ENCODE assay signal across 8 mouse cellular contexts in genomic region chr5:43947330-43947977, GRCm38 (mm10). TPM values are rescaled to one million over a fixed set of nuclear protein-coding genes. Genes with fewer than 3 reads are reported as not detected.
DNase-seq lines count a peak whose midpoint lies in the region; ATAC-seq and TF ChIP-seq lines count a peak whose summit lies in the region.

No protein-coding gene starts in this region.

- H3K4me2 ChIP-seq in forebrain, embryonic 13.5 days, result peak overlapping the region; percentile 73
- H3K4me2 ChIP-seq in liver, embryonic 14.5 days (ENCODE audit: low read depth), result peak overlapping the region; percentile 67

- DNase-seq in B cell, adult 2 months, result peak; percentile 67 to 70
- DNase-seq in liver, embryonic 14.5 days (ENCODE audit: low read depth in 3 of 3, low spot score in 3 of 3), result no peak
- DNase-seq in spleen, postnatal 36 days (ENCODE audit: low spot score in 2 of 2), result peak; percentile 45 to 65
- DNase-seq in adrenal gland, postnatal 36 days, result no peak
- DNase-seq in adrenal gland, adult (ENCODE audit: inconsistent age in 2 of 2, low spot score in 1 of 2), result no peak
- no peak for DNase-seq in ovary, postnatal 10 days (ENCODE audit: low spot score)

- no peak overlapping the region for H3K27ac ChIP-seq in forebrain, embryonic 13.5 days
- no peak overlapping the region for H3K27ac ChIP-seq in liver, embryonic 14.5 days

- H3K4me3 ChIP-seq in forebrain, embryonic 13.5 days, result no peak overlapping the region
- H3K4me3 ChIP-seq in liver, embryonic 14.5 days (ENCODE audit: insufficient read depth in 1 of 2, low read depth in 2 of 2, low read length in 2 of 2), result no peak overlapping the region

- 29% methylated on average over 9 of the region's 9 CpGs for WGBS in forebrain, embryonic 13.5 days
- 21% methylated on average over 9 of the region's 9 CpGs for WGBS in liver, embryonic 14.5 days (ENCODE audit: insufficient replicate concordance)

- peak; percentile 9 for ATAC-seq in CD4-positive, CD25-positive, alpha-beta regulatory T cell, adult 4 months
- no peak for ATAC-seq in forebrain, embryonic 13.5 days
- no peak for ATAC-seq in liver, embryonic 14.5 days (ENCODE audit: insufficient read depth)

- H3K36me3 ChIP-seq in forebrain, embryonic 13.5 days (ENCODE audit: poor library complexity, severe bottlenecking), result no peaks in the 10 kb centered on the region
- no peaks in the 10 kb centered on the region for H3K36me3 ChIP-seq in liver, embryonic 14.5 days (replicated peaks; ENCODE audit: control insufficient read depth, insufficient read depth, low read depth)

- peaks cover 16% of the 10 kb centered on the region for H3K4me1 ChIP-seq in forebrain, embryonic 13.5 days
- peaks cover 0 to 16% of the 10 kb centered on the region in 2 experiments; a peak in 3 of 4 replicates for H3K4me1 ChIP-seq in liver, embryonic 14.5 days (replicated peaks; ENCODE audit: control insufficient read depth in 2 of 2, insufficient read depth in 2 of 2, low read length in 1 of 2)

- TF ChIP-seq EP300 in liver, embryonic 14.5 days (IDR thresholded peaks at IDR 0.05; ENCODE audit: low read depth), result no peak

- no peaks in the 10 kb centered on the region for H3K9me3 ChIP-seq in forebrain, embryonic 13.5 days (replicated peaks)
- H3K9me3 ChIP-seq in liver, embryonic 14.5 days (ENCODE audit: control insufficient read depth, low read length), result no peaks in the 10 kb centered on the region

- peaks cover 3% of the 10 kb centered on the region; the same call in 1 of the 2 replicates for H3K27me3 ChIP-seq in forebrain, embryonic 13.5 days
- no peaks in the 10 kb centered on the region for H3K27me3 ChIP-seq in liver, embryonic 14.5 days (ENCODE audit: control insufficient read depth, insufficient read depth, low read length)

- no peak overlapping the region for H3K9ac ChIP-seq in forebrain, embryonic 13.5 days
- no peak overlapping the region for H3K9ac ChIP-seq in liver, embryonic 14.5 days (replicated peaks)

- TF ChIP-seq CTCF in liver, embryonic 14.5 days (IDR thresholded peaks at IDR 0.05; ENCODE audit: low read depth), result no peak

RNA-seq across cellular contexts. Expression of gene Fgfbp1, which starts 34.1 kb away (rescaled TPM):
- not detected for polyA plus RNA-seq in CD4-positive, CD25-positive, alpha-beta regulatory T cell, adult 4 months (2017; shearing (Covaris generic))
- polyA plus RNA-seq in forebrain, embryonic 13.5 days (2015; fragmentation: Nextera tagmentation; extraction: Ambion mirVana), result 1.3 and 1.4 TPM in 2 replicates
- 0.09 and 0.23 TPM in 2 replicates for polyA plus RNA-seq in liver, embryonic 14.5 days (2012; rRNA removed)
- polyA plus RNA-seq in liver, embryonic 14.5 days (2014; fragmentation: Nextera tagmentation; extraction: Ambion mirVana), result 0.14 TPM in 1 of 2 replicates, not detected in the other
- not detected for total RNA-seq in adrenal gland, postnatal 36 days (2021)

RNA-seq across cellular contexts. Expression of gene Gm7879, which starts 34.5 kb away (rescaled TPM):
- not detected for polyA plus RNA-seq in CD4-positive, CD25-positive, alpha-beta regulatory T cell, adult 4 months (2017; shearing (Covaris generic))
- polyA plus RNA-seq in forebrain, embryonic 13.5 days (2015; fragmentation: Nextera tagmentation; extraction: Ambion mirVana), result 0.59 and 1.00 TPM in 2 replicates
- polyA plus RNA-seq in liver, embryonic 14.5 days (2012; rRNA removed), result 0.46 TPM in 1 of 2 replicates, not detected in the other
- 0.40 and 0.86 TPM in 2 replicates for polyA plus RNA-seq in liver, embryonic 14.5 days (2014; fragmentation: Nextera tagmentation; extraction: Ambion mirVana)
- 10 to 100 TPM; 12.9 to 13.8 TPM for total RNA-seq in adrenal gland, postnatal 36 days (2021)

Comparison
In these comparisons a context has a peak if more than half of its experiments do, and no peak if none do; other contexts are left out.
1. DNase-seq: peak in B cell, adult 2 months (2 of 2) and spleen, postnatal 36 days (2 of 2); none in liver, embryonic 14.5 days (0 of 3), adrenal gland, postnatal 36 days (0 of 2), adrenal gland, adult (0 of 2) and ovary, postnatal 10 days (single experiment).